Mouse (Mus musculus) intestine, postnatal 0 days (tissue): ENCODE data around the gene Chn2. TPM values are rescaled to one million over a fixed set of nuclear protein-coding genes. Genes with fewer than 3 reads are reported as not detected.

Experiments
- ATAC-seq: fragments of 200-750 bp; cut with Nextera tagmentation; 2 replicates; pipeline ENCODE4 v1.8.0; 2017; ENCODE audit warnings: mild to moderate bottlenecking, moderate TSS enrichment, moderate library complexity
- H3K27ac ChIP-seq: fragments of 300-500 bp; sonication (generic); 2 replicates; pipeline ENCODE4 v1.5.1; 2014; ENCODE audit warnings: mild to moderate bottlenecking, low read depth, low read length, moderate library complexity
- H3K27me3 ChIP-seq: fragments of 300-500 bp; sonication (generic); replicated peaks from 2 replicates; pipeline ENCODE4 v1.6.1; 2014; ENCODE audit warnings: low read length, mixed read lengths; ENCODE audit not compliant: control insufficient read depth, insufficient read depth
- H3K36me3 ChIP-seq: fragments of 300-500 bp; sonication (generic); 2 replicates; pipeline ENCODE4 v1.6.1; 2014; ENCODE audit warnings: mild to moderate bottlenecking, moderate library complexity; ENCODE audit not compliant: control insufficient read depth, insufficient read depth
- H3K4me1 ChIP-seq: fragments of 300-500 bp; sonication (generic); replicated peaks from 2 replicates; pipeline ENCODE4 v1.6.1; 2014; ENCODE audit warnings: antibody characterized with exemption, low read length, mixed read lengths; ENCODE audit not compliant: control insufficient read depth, insufficient read depth
- H3K4me2 ChIP-seq: fragments of 300-500 bp; sonication (generic); replicated peaks from 2 replicates; pipeline ENCODE4 v1.6.1; 2014; ENCODE audit warnings: low read depth, mild to moderate bottlenecking, moderate library complexity
- H3K4me3 ChIP-seq: fragments of 300-500 bp; sonication (generic); 2 replicates; pipeline ENCODE4 v1.5.1; 2014; ENCODE audit warnings: low read depth, low read length
- H3K9ac ChIP-seq: fragments of 300-500 bp; sonication (generic); 2 replicates; pipeline ENCODE4 v1.6.1; 2014; ENCODE audit warnings: mild to moderate bottlenecking, low read depth, low read length
- H3K9me3 ChIP-seq: fragments of 300-500 bp; sonication (generic); 2 replicates; pipeline ENCODE4 v1.6.1; 2016; ENCODE audit warnings: mixed run types; ENCODE audit not compliant: control insufficient read depth
- CTCF ChIP-seq: sonication (generic); IDR thresholded peaks from 2 replicates; pipeline ENCODE4 v1.5.1; 2016; ENCODE audit warnings: low read depth, mild to moderate bottlenecking, control low read depth, antibody characterized with exemption, moderate library complexity
- WGBS: fragments of 180-500 bp; shearing (Covaris S2); extraction: QIAGEN DNeasy Blood & Tissue Kit; methylation state at CpG from one replicate; pipeline ENCODE4 v1.1.7; 2014; 5-methylcytosine and 5-hydroxymethylcytosine counted together
- polyA plus RNA-seq: library from polyadenylated mRNA; unstranded; fragments of >200 nt; fragmentation: Nextera tagmentation; extraction: Ambion mirVana; gene quantifications from 2 replicates; pipeline ENCODE4 v1.2.1, GENCODE M21; 2015

The Chn2 gene
- polyA plus RNA-seq, 1 experiment from 2014 or later = 19.6 TPM

DNA sequence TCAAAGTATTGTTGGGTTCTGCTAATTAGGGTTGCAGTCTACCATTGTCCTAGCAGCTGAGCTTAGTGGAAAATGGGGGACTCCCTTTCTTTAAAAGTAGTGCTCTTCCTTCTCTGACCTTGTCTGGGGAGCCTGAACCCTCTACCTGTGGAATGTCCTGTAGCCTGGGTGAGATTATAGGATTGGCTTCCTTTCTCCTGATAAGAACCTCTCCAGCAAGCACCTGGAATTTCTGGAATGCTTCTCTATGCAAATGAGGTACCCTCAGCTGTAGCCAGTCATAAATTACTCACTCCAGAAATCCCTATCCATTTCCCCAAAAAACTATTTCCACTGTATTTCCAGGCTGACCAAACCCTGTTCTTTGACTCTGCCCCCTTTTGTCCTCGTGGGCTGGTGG, 10.6 kb upstream of the Chn2 start:
- 42% methylated on average over 1 of the region's 1 CpGs for WGBS
- Histone ChIP-seq H3K36me3 (no peaks in the 10 kb centered on the region), H3K27ac (no peak overlapping the region), H3K27me3 (no peaks in the 10 kb centered on the region), H3K4me1 (no peaks in the 10 kb centered on the region), H3K9ac (no peak overlapping the region), H3K4me3 (no peak overlapping the region), H3K9me3 (no peaks in the 10 kb centered on the region), H3K4me2 (no peak overlapping the region)
- ATAC-seq = no peak
- TF ChIP-seq CTCF = no peak

GRCm38 (mm10) chr6:54030351-54030750, 9.0 kb upstream of the Chn2 start:
- no peak overlapping the region for H3K27ac ChIP-seq
- no peaks in the 10 kb centered on the region for H3K27me3 ChIP-seq
- no peak for ATAC-seq
- no peak overlapping the region for H3K4me2 ChIP-seq
- no peak overlapping the region for H3K4me3 ChIP-seq
- no peaks in the 10 kb centered on the region for H3K9me3 ChIP-seq
- no peaks in the 10 kb centered on the region for H3K4me1 ChIP-seq
- no peak overlapping the region for H3K9ac ChIP-seq
- no peaks in the 10 kb centered on the region for H3K36me3 ChIP-seq
- no peak for TF ChIP-seq CTCF

DNA sequence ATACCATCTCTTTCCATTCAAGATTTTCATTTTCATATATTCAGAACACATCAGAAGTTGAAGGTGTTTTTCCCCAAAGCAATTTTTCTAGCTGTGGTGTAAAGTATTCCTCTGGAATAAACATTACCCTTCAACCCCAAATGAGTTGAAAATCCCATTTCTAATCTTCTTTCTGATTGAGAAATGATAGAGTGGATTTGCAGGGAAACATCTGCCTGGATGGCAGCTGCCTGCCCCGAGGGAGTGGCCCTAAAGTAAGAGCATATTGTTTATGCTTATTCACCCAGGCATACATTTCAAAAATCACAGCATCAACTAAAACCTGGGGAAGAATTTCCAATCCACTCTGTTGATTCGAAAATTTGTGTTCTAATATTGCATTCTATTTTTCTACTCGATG, 8.6 kb upstream of the Chn2 start:
- Histone ChIP-seq H3K4me3 (no peak overlapping the region), H3K4me2 (no peak overlapping the region), H3K27ac (no peak overlapping the region), H3K9ac (no peak overlapping the region), H3K27me3 (no peaks in the 10 kb centered on the region), H3K36me3 (no peaks in the 10 kb centered on the region), H3K4me1 (no peaks in the 10 kb centered on the region), H3K9me3 (no peaks in the 10 kb centered on the region)
- WGBS = 82% methylated on average over 3 of the region's 3 CpGs
- no peak for ATAC-seq
- TF ChIP-seq CTCF = no peak

DNA sequence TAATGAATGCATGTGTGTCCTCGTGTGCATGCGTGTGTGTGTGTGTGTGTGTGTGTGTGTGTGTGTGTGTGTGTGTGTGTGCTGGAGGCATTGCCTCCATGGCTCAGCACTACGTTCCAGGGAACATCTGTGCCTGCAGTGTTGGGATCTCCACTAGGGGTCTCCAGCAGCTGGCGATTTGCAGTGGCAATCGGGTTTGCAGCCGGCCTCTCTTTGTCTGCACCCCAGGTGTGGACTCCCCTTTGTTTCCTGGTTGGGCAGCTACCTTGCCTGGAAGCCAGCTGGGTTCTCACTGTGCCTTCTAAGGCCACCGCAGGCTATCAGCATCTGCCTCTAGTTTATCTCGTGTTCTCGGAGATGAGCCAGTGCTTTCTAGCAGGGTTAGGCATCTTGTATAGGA, 4.9 kb upstream of the Chn2 start:
- H3K4me3 ChIP-seq = no peak overlapping the region
- WGBS = 6% methylated on average over 9 of the region's 9 CpGs

DNA sequence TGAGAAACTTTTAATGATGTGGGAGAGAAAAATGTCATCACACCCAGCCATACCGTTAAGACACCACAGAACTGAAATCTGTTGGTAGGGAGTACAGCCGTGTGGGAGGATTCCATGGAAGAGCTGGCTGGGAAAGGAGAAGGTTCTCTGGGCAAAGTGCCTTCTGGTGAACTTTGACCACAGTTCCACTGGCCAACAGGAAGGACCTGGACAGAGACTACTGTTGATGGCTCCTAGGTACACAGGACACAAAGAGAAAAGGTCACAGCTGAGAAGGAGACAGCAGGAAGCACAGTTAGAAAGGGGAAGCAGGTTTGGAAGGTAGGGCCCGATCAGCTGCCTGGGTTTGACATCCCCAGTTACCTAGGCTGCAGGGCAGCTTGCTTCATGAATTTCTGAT, 3.8 kb upstream of the Chn2 start:
- Histone ChIP-seq H3K9ac (no peak overlapping the region; the same call in 1 of the 2 replicates), H3K27ac (no peak overlapping the region), H3K36me3 (no peaks in the 10 kb centered on the region), H3K4me3 (no peak overlapping the region), H3K9me3 (no peaks in the 10 kb centered on the region), H3K4me2 (no peak overlapping the region), H3K4me1 (no peaks in the 10 kb centered on the region), H3K27me3 (no peaks in the 10 kb centered on the region)
- no peak for ATAC-seq
- TF ChIP-seq CTCF = no peak
- WGBS = 55% methylated on average over 3 of the region's 3 CpGs

More for the DNA sequence above, 4.9 kb upstream of the Chn2 start:
- peak overlapping the region; percentile 42 for H3K4me2 ChIP-seq
- H3K4me1 ChIP-seq = no peaks in the 10 kb centered on the region
- no peaks in the 10 kb centered on the region for H3K27me3 ChIP-seq
- H3K9ac ChIP-seq = no peak overlapping the region
- TF ChIP-seq CTCF = peak; percentile 93
- H3K27ac ChIP-seq = no peak overlapping the region
- peak; percentile 67 for ATAC-seq
- no peaks in the 10 kb centered on the region for H3K9me3 ChIP-seq
- no peaks in the 10 kb centered on the region for H3K36me3 ChIP-seq

GRCm38 (mm10) chr6:54038866-54039265, 488 bp upstream of the Chn2 start:
- no peak for ATAC-seq
- 0 out of 2 replicates have a peak overlapping the region, but pooled peaks have one; percentile 88 for H3K27ac ChIP-seq
- peak overlapping the region; percentile 75 for H3K9ac ChIP-seq
- TF ChIP-seq CTCF = no peak
- H3K36me3 ChIP-seq = no peaks in the 10 kb centered on the region
- H3K27me3 ChIP-seq = no peaks in the 10 kb centered on the region
- H3K4me1 ChIP-seq = no peaks in the 10 kb centered on the region
- peak overlapping the region; percentile 71 for H3K4me3 ChIP-seq
- H3K9me3 ChIP-seq = no peaks in the 10 kb centered on the region
- 16% methylated on average over 10 of the region's 10 CpGs for WGBS
- H3K4me2 ChIP-seq = peak overlapping the region; percentile 95
